Mouse (Mus musculus): ENCODE data around the gene Celf6.
A peak's percentile ranks its signal among the peaks of the same experiment; 100 is the strongest.

The Celf6 gene

GRCm38 (mm10) chr9:59577844-59578504 lies at the start of gene Celf6:
Gene Celf6, plus strand, starts transcription at chr9:59577917.
- peak; percentile 85 for DNase-seq (ENCODE audit: low read depth)

GRCm38 (mm10) chr9:59528274-59528673 lies 49.4 kb upstream of the Celf6 start:
- DNase-seq (ENCODE audit: low read depth) = no peak

- no peak for DNase-seq (ENCODE audit: low read depth)
These were observed 46.1 kb upstream of the Celf6 start for GRCm38 (mm10) chr9:59531645-59532044.

GRCm38 (mm10) chr9:59533422-59533821 lies 44.3 kb upstream of the Celf6 start:
- no peak for DNase-seq (ENCODE audit: low read depth)

- DNase-seq (ENCODE audit: low read depth) = no peak
These were observed 43.8 kb upstream of the Celf6 start for GRCm38 (mm10) chr9:59533889-59534288.

GRCm38 (mm10) chr9:59537651-59538050 lies 40.1 kb upstream of the Celf6 start:
- no peak for DNase-seq (ENCODE audit: low read depth)

GRCm38 (mm10) chr9:59539441-59540137 lies 38.1 kb upstream of the Celf6 start, which contains the start of the genes Hexa and Tmem202:
Gene Hexa, plus strand, starts transcription at chr9:59539540.
Gene Tmem202, minus strand, starts transcription at chr9:59539847.
- peak; percentile 50 for DNase-seq (ENCODE audit: low read depth)

- no peak for DNase-seq (ENCODE audit: low read depth)
These were observed 36.1 kb upstream of the Celf6 start for GRCm38 (mm10) chr9:59541617-59542016.

GRCm38 (mm10) chr9:59542766-59543324 lies 34.9 kb upstream of the Celf6 start:
- DNase-seq (ENCODE audit: low read depth) = no peak

GRCm38 (mm10) chr9:59544739-59545138 lies 33.0 kb upstream of the Celf6 start:
- peak; percentile 40 for DNase-seq (ENCODE audit: low read depth)

- DNase-seq (ENCODE audit: low read depth) = no peak
These were observed 29.8 kb upstream of the Celf6 start for GRCm38 (mm10) chr9:59547869-59548268.

- no peak for DNase-seq (ENCODE audit: low read depth)
These were observed 28.7 kb upstream of the Celf6 start for GRCm38 (mm10) chr9:59548961-59549487.

GRCm38 (mm10) chr9:59550077-59550476 lies 27.6 kb upstream of the Celf6 start:
- DNase-seq (ENCODE audit: low read depth) = no peak

- DNase-seq (ENCODE audit: low read depth) = no peak
These were observed 26.7 kb upstream of the Celf6 start for GRCm38 (mm10) chr9:59551017-59551416.

- DNase-seq (ENCODE audit: low read depth) = no peak
These were observed 26.1 kb upstream of the Celf6 start for GRCm38 (mm10) chr9:59551620-59552031.

- DNase-seq (ENCODE audit: low read depth) = no peak
These were observed 25.1 kb upstream of the Celf6 start for GRCm38 (mm10) chr9:59552610-59553009.

GRCm38 (mm10) chr9:59553719-59554118 lies 24.0 kb upstream of the Celf6 start:
- no peak for DNase-seq (ENCODE audit: low read depth)

GRCm38 (mm10) chr9:59565600-59565999 lies 12.1 kb upstream of the Celf6 start:
- DNase-seq (ENCODE audit: low read depth) = peak; percentile 83

- peak; percentile 77 for DNase-seq (ENCODE audit: low read depth)
These were observed 10.6 kb upstream of the Celf6 start for GRCm38 (mm10) chr9:59567111-59567510.

GRCm38 (mm10) chr9:59571852-59572251 lies 5.9 kb upstream of the Celf6 start:
- no peak for DNase-seq (ENCODE audit: low read depth)

- no peak for DNase-seq (ENCODE audit: low read depth)
These were observed 316 bp upstream of the Celf6 start for GRCm38 (mm10) chr9:59577401-59577800.

GRCm38 (mm10) chr9:59578505-59578867 lies 769 bp downstream of the Celf6 start:
- DNase-seq (ENCODE audit: low read depth) = no peak

- DNase-seq (ENCODE audit: low read depth) = peak; percentile 44
These were observed 7.2 kb downstream of the Celf6 start for GRCm38 (mm10) chr9:59584871-59585308.

All from c-Kit-positive CD71-negative TER-119-negative erythroid progenitor cells, embryonic 14.5 days (primary cell).